Mouse (Mus musculus) megakaryocyte, embryonic 14.5 days (primary cell): ENCODE measurements around the gene Siglec1.

Experiments
- FLI1 ChIP-seq: IDR thresholded peaks from 2 replicates; pipeline ENCODE4 v1.6.1; 2012; ENCODE audit warnings: low read length, inconsistent platforms, mixed read lengths
- GATA1 ChIP-seq: IDR thresholded peaks from 3 replicates; pipeline ENCODE4 v1.6.1; 2012; ENCODE audit warnings: mixed read lengths, low read length, inconsistent platforms, borderline replicate concordance

GRCm38 (mm10) chr2:131066342-131066741, 20.2 kb downstream of the Siglec1 start:
- TF ChIP-seq GATA1 (no peak), FLI1 (no peak)
